Mouse (Mus musculus): Measurements from ENCODE around the gene Rag2. TPM values are rescaled to one million over a fixed set of nuclear protein-coding genes. Genes with fewer than 3 reads are reported as not detected.

The Rag2 gene
- polyA plus RNA-seq, 1 experiment = not detected

GRCm38 (mm10) chr2:101627227-101627626 is 2.7 kb downstream of the Rag2 start:
- TF ChIP-seq CTCF (IDR thresholded peaks at IDR 0.05; ENCODE audit: low read depth, low read length) = no peak
- no peak for TF ChIP-seq POLR2A (IDR thresholded peaks at IDR 0.05; ENCODE audit: insufficient read depth, low read length)
- no peak for TF ChIP-seq EP300 (IDR thresholded peaks at IDR 0.05; ENCODE audit: insufficient read depth, low read depth, low read length)
- Histone ChIP-seq H3K9ac (ENCODE audit: low read depth, poor library complexity, severe bottlenecking) (no peak overlapping the region), H3K36me3 (ENCODE audit: control insufficient read depth, insufficient read depth, low read length, poor library complexity, severe bottlenecking) (no peaks in the 10 kb centered on the region), H3K27me3 (ENCODE audit: control insufficient read depth, insufficient read depth, low read length, poor library complexity, severe bottlenecking) (no peaks in the 10 kb centered on the region), H3K4me3 (ENCODE audit: low read depth, low read length) (no peak overlapping the region), H3K9me3 (replicated peaks; ENCODE audit: control insufficient read depth, insufficient read depth, low read length, poor library complexity, severe bottlenecking) (no peaks in the 10 kb centered on the region), H3K27ac (ENCODE audit: insufficient read depth, low read length) (no peak overlapping the region), H3K4me1 (ENCODE audit: control insufficient read depth, insufficient read depth, low read length) (no peaks in the 10 kb centered on the region)

- Histone ChIP-seq H3K4me1 (ENCODE audit: control insufficient read depth, insufficient read depth, low read length) (no peaks in the 10 kb centered on the region), H3K36me3 (ENCODE audit: control insufficient read depth, insufficient read depth, low read length, poor library complexity, severe bottlenecking) (no peaks in the 10 kb centered on the region), H3K27me3 (ENCODE audit: control insufficient read depth, insufficient read depth, low read length, poor library complexity, severe bottlenecking) (no peaks in the 10 kb centered on the region), H3K4me3 (ENCODE audit: low read depth, low read length) (peak overlapping the region; percentile 85), H3K9me3 (replicated peaks; ENCODE audit: control insufficient read depth, insufficient read depth, low read length, poor library complexity, severe bottlenecking) (no peaks in the 10 kb centered on the region), H3K9ac (ENCODE audit: low read depth, poor library complexity, severe bottlenecking) (peak overlapping the region; percentile 57), H3K27ac (ENCODE audit: insufficient read depth, low read length) (no peak overlapping the region)
- no peak for TF ChIP-seq CTCF (IDR thresholded peaks at IDR 0.05; ENCODE audit: low read depth, low read length)
- no peak for TF ChIP-seq EP300 (IDR thresholded peaks at IDR 0.05; ENCODE audit: insufficient read depth, low read depth, low read length)
- no peak for TF ChIP-seq POLR2A (IDR thresholded peaks at IDR 0.05; ENCODE audit: insufficient read depth, low read length)
Measured at GRCm38 (mm10) chr2:101628297-101629236, 4.0 kb downstream of the Rag2 start.

- Histone ChIP-seq H3K9ac (ENCODE audit: low read depth, poor library complexity, severe bottlenecking) (no peak overlapping the region), H3K4me1 (ENCODE audit: control insufficient read depth, insufficient read depth, low read length) (no peaks in the 10 kb centered on the region), H3K27ac (ENCODE audit: insufficient read depth, low read length) (no peak overlapping the region), H3K9me3 (replicated peaks; ENCODE audit: control insufficient read depth, insufficient read depth, low read length, poor library complexity, severe bottlenecking) (no peaks in the 10 kb centered on the region), H3K4me3 (ENCODE audit: low read depth, low read length) (no peak overlapping the region), H3K27me3 (ENCODE audit: control insufficient read depth, insufficient read depth, low read length, poor library complexity, severe bottlenecking) (no peaks in the 10 kb centered on the region), H3K36me3 (ENCODE audit: control insufficient read depth, insufficient read depth, low read length, poor library complexity, severe bottlenecking) (no peaks in the 10 kb centered on the region)
- TF ChIP-seq CTCF (IDR thresholded peaks at IDR 0.05; ENCODE audit: low read depth, low read length) = no peak
- no peak for TF ChIP-seq POLR2A (IDR thresholded peaks at IDR 0.05; ENCODE audit: insufficient read depth, low read length)
- no peak for TF ChIP-seq EP300 (IDR thresholded peaks at IDR 0.05; ENCODE audit: insufficient read depth, low read depth, low read length)
Measured at GRCm38 (mm10) chr2:101638979-101639839, 14.7 kb downstream of the Rag2 start.

- Histone ChIP-seq H3K27ac (ENCODE audit: insufficient read depth, low read length) (no peak overlapping the region), H3K36me3 (ENCODE audit: control insufficient read depth, insufficient read depth, low read length, poor library complexity, severe bottlenecking) (no peaks in the 10 kb centered on the region), H3K27me3 (ENCODE audit: control insufficient read depth, insufficient read depth, low read length, poor library complexity, severe bottlenecking) (no peaks in the 10 kb centered on the region), H3K4me3 (ENCODE audit: low read depth, low read length) (no peak overlapping the region), H3K4me1 (ENCODE audit: control insufficient read depth, insufficient read depth, low read length) (no peaks in the 10 kb centered on the region), H3K9me3 (replicated peaks; ENCODE audit: control insufficient read depth, insufficient read depth, low read length, poor library complexity, severe bottlenecking) (no peaks in the 10 kb centered on the region), H3K9ac (ENCODE audit: low read depth, poor library complexity, severe bottlenecking) (no peak overlapping the region)
- TF ChIP-seq EP300 (IDR thresholded peaks at IDR 0.05; ENCODE audit: insufficient read depth, low read depth, low read length) = no peak
- no peak for TF ChIP-seq POLR2A (IDR thresholded peaks at IDR 0.05; ENCODE audit: insufficient read depth, low read length)
- no peak for TF ChIP-seq CTCF (IDR thresholded peaks at IDR 0.05; ENCODE audit: low read depth, low read length)
Measured at GRCm38 (mm10) chr2:101639840-101640350, 15.4 kb downstream of the Rag2 start.

- Histone ChIP-seq H3K4me1 (ENCODE audit: control insufficient read depth, insufficient read depth, low read length) (no peaks in the 10 kb centered on the region), H3K4me3 (ENCODE audit: low read depth, low read length) (no peak overlapping the region), H3K27me3 (ENCODE audit: control insufficient read depth, insufficient read depth, low read length, poor library complexity, severe bottlenecking) (no peaks in the 10 kb centered on the region), H3K27ac (ENCODE audit: insufficient read depth, low read length) (no peak overlapping the region), H3K9me3 (replicated peaks; ENCODE audit: control insufficient read depth, insufficient read depth, low read length, poor library complexity, severe bottlenecking) (no peaks in the 10 kb centered on the region), H3K36me3 (ENCODE audit: control insufficient read depth, insufficient read depth, low read length, poor library complexity, severe bottlenecking) (no peaks in the 10 kb centered on the region), H3K9ac (ENCODE audit: low read depth, poor library complexity, severe bottlenecking) (no peak overlapping the region)
- no peak for TF ChIP-seq EP300 (IDR thresholded peaks at IDR 0.05; ENCODE audit: insufficient read depth, low read depth, low read length)
- TF ChIP-seq CTCF (IDR thresholded peaks at IDR 0.05; ENCODE audit: low read depth, low read length) = no peak
- no peak for TF ChIP-seq POLR2A (IDR thresholded peaks at IDR 0.05; ENCODE audit: insufficient read depth, low read length)
Measured at GRCm38 (mm10) chr2:101645841-101646240, 21.3 kb downstream of the Rag2 start.

Measured in ES-Bruce4 (cell line).